Mouse (Mus musculus) embryo, embryonic 11 days (tissue): ENCODE measurements around the gene Arhgap22.

Experiments
- DNase-seq: peaks from one replicate; pipeline ENCODE4 v3.0.0-alpha.2; 2015

The Arhgap22 gene

DNA sequence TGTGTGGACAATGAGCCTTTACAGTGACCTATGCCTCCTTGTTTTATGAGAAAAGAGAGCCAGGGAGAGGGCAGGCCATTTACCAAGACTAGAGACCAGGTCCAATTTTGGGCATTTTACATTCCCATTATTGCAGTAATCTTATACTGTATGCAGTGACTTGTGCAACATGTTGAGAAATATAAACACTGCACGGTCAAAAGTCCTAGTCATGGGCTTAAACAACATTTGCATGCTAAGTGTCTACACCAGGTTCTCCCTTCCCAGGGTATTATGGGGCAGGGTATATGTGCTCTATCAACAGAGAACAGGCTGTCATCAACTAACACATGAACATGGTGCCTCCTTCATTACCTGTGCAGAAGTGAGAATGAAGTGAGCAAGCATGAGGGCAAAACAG is 160.3 kb downstream of the Arhgap22 start:
- DNase-seq: no peak

- DNase-seq: no peak
Measured at GRCm38 (mm10) chr14:33377211-33377610, 163.4 kb downstream of the Arhgap22 start.

DNA sequence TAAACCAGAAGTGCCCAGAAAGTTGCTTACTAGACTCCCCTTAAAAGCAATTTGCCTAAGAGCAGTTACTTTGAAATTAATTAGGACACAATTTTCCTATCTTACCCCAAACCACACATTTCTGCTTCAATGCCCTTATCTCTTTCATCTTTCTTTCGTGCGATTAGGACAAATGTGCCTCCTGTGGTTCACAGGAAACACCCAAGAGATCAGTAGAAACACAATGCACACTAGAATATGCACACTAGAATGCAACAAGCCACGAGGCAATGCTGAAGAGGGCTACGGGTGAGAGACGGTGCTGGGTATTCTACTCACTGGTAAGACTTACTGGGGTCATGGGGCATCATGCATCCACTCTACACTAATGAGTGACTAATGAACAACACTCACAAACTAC is 164.9 kb downstream of the Arhgap22 start:
- DNase-seq: no peak

- no peak for DNase-seq
Measured at GRCm38 (mm10) chr14:33380830-33381457, 167.1 kb downstream of the Arhgap22 start.

GRCm38 (mm10) chr14:33398065-33398860 is 184.4 kb downstream of the Arhgap22 start:
- no peak for DNase-seq

- DNase-seq: no peak
Measured at GRCm38 (mm10) chr14:33400019-33400418, 186.2 kb downstream of the Arhgap22 start.

DNA sequence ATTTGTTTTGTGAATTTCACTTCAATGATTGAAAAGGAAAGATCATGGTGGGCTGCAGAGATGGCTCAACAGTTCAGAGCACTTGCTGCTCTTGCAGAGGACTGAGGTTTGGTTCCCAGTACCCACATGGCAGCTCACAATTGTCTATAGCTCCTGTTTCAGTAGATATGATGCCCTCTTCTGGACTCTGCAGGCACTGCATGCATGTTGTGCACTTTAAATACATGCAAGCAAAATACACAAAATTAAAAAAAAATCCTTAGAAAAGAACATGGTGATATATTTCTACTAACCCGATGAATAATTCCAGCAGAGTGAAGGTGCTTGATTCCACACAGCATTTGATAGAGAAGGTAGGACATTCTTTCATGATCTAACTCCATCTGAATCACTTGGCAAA is 188.5 kb downstream of the Arhgap22 start:
- no peak for DNase-seq

DNA sequence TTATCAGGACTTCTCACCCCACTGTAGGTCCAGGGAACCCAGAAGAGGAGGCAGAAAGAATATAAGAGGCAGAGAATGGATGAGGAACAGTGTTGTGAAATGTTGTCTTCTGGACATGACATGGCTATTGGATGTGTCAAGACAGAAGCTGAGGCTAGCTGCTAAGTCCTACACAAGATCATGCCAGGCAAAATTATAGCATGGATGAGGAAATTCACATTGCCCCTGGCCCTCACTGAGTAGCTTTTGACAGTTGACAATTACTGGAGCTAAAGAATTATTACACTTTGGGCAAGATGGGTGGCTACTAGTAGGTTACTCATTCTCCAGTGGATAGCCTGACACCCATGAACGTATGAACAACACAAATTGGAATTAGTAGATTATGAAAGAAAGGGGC is 201.9 kb downstream of the Arhgap22 start:
- no peak for DNase-seq

DNA sequence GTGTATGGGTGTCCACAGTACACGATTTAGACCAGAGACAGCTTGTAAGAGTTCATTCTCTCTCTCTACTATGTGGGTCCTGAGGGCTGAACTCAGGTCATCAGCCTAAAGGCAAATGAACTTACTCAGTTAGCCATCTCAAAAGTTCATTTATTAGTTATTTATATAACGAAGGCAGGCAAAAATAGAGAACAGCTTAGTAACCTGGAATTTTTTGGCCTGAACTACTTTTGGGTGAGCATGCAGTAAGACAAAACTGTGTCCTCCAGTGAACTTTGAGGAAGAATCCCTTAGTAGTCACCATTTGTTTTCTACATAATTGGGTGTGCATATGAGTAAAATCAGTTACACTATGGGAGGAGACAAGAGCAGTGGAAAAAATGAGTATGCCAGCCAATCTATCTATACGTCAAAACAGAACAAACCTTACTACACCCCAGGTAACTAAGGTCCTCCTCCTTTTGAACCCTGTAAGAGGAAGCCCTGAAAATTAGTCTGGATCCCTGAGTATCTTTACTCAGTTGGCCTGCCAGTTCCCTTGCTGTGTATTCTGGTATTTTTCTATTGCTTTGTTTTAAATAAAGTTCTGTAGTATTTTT is 204.6 kb downstream of the Arhgap22 start:
- DNase-seq: no peak
